Mouse (Mus musculus) frontal cortex, postnatal 10 days (tissue): ENCODE results near the gene E330009J07Rik.

ENCODE experiments used
- DNase-seq, 2 experiments: peaks; one replicate each; pipeline ENCODE4 v3.0.0; 2022; ENCODE audit warnings: low spot score in 2 of 2, mixed read lengths in 1 of 2

Gene E330009J07Rik

GRCm38 (mm10) chr6:40429521-40429931 lies 6.4 kb downstream of the E330009J07Rik start:
- DNase-seq = no peak

DNA sequence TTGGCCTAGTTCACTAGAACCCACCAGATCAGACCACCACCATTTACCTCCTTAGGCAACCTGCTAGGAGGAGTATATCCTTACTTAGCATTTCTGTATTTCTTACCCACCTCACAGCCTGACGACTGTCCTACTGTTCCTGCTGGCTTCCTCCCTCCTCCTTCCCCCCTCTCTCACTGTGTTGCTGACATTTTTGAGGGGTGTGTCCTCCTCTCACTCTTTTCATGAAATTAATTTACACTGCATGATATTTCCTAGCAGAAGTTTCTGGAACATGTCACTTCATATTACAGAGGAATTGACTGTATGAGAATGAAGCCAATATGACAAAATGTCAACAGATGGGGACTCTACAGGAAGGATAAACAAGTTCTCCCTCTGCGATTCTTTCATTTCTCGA lies 7.2 kb downstream of the E330009J07Rik start:
- no peak for DNase-seq

DNA sequence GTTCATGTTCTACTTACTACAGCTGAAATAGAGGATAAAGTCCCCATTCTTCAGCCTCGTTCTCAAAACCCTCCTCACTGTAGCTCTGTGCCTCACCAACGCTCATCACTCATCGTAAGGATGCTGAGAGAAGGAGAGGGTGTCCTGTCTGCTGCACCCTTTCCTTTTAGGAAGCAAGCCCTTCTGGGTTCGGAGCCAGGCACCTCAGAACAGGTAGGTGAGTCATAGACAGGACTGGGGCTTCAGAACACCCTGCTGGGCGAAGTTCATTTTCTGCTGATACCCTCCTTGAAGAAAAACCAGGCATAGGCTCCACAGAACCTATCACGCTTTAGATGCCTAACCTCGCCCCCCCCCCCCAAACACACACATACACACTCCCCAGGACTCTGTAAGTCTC lies 8.5 kb downstream of the E330009J07Rik start:
- no peak for DNase-seq

DNA sequence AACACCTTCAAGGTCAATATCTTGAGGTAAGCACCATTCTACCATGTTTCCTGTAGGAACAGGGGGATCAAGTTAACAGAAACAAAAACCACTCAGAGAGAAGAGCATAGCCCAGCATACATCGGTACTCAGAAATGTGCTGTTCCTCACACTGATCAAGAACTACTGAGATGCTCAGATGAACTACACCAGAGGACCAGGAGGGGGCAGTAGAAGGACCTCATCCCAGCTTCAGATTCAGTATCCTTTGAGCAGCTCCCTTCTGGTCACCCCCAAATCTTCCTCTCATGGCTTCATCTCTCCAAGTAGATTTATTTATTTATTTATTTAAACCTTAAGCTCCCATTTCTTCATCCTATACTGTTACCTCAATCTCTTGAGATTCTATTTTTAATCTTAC lies 12.2 kb downstream of the E330009J07Rik start:
- DNase-seq = no peak

- no peak for DNase-seq
Measured at GRCm38 (mm10) chr6:40423013-40423412, 12.9 kb downstream of the E330009J07Rik start.

DNA sequence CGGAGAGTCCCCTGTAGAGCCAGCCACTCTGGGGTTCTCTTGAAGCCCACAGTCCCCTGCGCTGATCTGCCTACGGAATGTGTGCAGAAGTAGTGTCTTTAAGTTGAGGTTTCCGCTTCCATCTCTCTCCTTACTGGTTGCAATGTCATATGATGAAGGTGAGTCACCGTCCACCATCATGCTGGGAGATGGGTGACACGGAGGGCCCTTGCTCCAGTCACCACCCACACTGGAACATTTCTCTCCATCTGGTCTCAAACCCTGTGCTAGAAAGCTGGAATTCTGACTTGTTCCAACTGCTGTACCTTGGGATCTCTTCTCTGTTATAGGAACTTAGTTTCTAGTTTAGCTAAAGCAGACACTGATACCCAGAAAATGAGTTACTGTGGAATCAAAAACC lies 14.8 kb downstream of the E330009J07Rik start:
- no peak for DNase-seq

- no peak for DNase-seq
Measured at GRCm38 (mm10) chr6:40418386-40418785, 17.5 kb downstream of the E330009J07Rik start.

DNA sequence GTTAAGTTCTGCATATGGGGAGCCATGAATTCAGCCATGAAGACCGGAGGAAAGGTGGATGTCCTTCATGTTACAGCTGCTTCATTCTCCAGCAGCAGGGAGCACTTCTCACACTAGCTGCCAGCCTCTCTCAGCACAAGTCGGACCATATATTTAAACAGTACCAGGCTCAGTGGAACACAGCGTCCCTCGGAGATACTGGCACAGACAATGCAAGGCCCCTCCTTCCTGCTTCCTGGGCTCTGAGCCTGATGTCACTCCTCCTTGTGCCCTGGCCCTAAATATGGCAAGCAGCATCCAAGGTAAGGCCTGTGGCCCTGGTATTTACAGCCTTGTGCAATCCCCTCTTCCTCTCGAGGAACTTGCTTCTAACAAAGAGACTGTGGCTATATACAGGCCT lies 20.1 kb downstream of the E330009J07Rik start:
- DNase-seq = no peak

DNA sequence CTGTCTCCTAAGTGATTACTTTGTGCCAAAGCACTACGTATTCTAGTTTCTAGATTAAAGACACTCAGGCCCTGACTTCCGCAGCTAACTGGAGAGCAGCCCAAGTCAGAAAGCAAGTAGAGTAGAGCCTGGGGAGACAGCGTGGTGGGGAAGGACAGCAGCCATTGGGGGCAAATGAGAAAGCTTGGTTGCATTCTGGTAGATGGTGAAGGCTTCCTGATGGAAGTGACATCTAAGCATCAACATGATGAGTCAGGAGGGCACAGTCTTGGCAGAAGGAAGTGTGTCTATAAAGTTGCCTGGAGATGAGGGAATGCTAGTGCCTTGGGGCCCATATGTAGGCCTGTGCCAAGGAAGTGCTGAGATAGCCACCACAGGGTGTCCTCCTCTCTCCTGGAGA lies 22.4 kb downstream of the E330009J07Rik start:
- DNase-seq = no peak

- DNase-seq = no peak
Measured at GRCm38 (mm10) chr6:40413046-40413445, 22.9 kb downstream of the E330009J07Rik start.

DNA sequence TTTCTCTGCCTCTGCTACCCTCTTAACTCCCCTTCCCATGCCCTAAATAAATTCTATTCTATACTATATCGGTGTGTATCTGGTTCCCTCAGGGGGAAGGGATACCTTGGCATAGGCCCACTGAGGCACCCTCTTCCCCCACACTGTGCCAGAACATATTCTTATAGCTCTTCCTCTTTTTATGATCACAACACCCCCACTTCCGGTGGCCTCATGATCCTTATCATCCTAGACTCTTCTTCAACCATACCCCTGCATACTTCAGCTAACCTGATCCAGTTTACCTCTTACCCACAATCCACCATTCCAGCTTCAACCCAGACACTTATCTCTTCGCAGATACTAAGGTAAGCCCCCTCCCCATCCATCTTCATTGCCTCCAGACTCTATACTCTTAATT lies 24.9 kb downstream of the E330009J07Rik start:
- no peak for DNase-seq

DNA sequence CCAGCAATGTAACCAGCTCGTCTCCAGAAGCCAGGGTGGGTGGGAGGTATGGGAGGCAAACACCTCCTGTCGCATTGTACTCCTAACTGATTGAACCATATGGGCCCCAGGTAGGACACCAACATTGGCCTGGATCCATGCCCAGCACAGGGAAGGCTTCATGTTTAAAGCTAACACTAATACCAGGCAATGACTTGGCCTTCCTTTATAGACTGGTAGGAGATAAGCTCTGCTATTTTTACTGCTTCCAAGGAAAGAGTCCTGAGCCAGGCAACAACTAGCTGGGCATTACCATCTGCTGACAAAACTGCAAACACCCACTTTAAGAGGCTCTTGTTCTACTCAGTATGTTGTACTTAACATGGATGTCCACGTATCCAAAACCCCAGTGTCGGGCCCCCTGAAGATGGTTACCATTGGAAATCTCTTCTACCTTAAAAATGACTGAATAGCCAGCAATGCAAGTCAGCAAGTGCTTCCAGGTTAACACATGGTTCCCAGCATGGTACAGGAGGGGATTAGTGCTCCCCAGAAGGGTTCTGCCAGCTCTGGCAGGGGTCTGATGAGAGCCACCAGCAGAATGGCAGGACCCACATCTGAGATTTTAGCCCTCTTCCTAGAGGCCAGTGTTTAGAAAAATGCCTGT lies 32.2 kb downstream of the E330009J07Rik start:
- no peak for DNase-seq

GRCm38 (mm10) chr6:40402031-40402430 lies 33.9 kb downstream of the E330009J07Rik start:
- no peak for DNase-seq

GRCm38 (mm10) chr6:40393213-40393612 lies 42.7 kb downstream of the E330009J07Rik start:
- peak; percentile 81 to 89 for DNase-seq

GRCm38 (mm10) chr6:40390975-40391374 lies 45.0 kb downstream of the E330009J07Rik start:
- no peak for DNase-seq

- DNase-seq = no peak
Measured at GRCm38 (mm10) chr6:40388660-40389059, 47.3 kb downstream of the E330009J07Rik start.

DNA sequence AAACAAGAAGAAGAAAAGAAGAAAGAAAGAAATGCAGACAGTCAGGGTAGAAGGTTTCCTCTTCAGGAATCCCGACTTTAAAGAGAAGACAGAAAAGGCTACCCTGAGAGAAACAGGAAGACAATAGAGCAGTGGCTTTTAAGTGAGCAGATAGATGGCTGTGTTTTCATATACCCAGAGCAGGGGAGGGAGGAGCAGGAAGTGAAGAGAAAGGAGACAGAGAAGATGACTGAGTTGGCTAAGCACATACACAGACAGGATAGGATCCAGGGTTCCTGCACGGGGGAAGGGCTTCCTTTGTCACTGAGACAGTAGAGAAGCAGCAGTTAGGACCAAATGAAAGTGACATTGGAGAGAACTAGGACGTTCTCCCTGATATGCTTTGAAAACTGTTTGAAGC lies 50.3 kb downstream of the E330009J07Rik start:
- DNase-seq = no peak

DNA sequence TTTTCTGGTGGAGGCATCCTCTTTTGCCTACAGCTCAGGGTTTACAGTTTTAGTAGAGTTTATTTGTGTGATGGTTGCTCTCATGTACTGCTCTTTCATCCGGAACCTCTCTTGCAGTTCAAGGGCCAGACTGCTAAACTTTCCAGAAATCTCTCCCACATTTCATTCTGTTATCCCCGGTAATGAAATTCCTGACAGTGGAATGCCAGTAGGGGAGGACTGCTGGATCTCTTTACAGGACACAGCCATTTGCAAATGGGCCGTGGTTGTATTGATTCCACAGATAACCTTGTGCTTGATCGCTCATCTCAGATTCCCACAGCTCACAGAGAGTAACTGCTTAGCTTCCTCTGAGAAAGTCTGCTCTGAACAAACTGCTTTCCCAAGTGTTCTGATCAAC lies 54.0 kb downstream of the E330009J07Rik start:
- no peak for DNase-seq

GRCm38 (mm10) chr6:40380181-40380580 lies 55.8 kb downstream of the E330009J07Rik start:
- no peak for DNase-seq

DNA sequence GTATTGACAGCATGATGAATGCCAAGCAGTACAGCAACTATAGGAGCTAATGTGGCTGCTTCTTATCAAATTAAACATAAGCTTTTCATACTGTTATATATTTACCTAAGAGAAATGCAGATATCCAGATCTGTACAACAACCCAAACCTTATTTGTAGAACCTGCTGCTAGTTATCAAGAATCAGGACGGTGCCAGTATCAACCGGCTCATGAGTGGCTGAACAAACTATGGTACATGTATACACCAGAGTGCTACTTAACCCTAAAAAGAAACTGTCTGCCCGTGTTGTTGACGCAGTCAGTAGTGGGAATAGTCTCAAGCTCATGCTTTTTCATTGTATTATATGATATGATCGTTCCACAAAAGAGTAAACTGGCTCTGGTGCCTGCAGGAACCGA lies 64.9 kb downstream of the E330009J07Rik start:
- no peak for DNase-seq

GRCm38 (mm10) chr6:40353360-40353759 lies 82.6 kb downstream of the E330009J07Rik start:
- DNase-seq = no peak
